Mouse (Mus musculus) right cerebral cortex, adult 18-20 months (tissue): ENCODE data around the gene Cdh20.
"Not testable (repeated sequence)": the region's sequence is repeated elsewhere in the genome, so short reads cannot be mapped to it uniquely, and the experiment has no call there.

ENCODE experiments used
- DNase-seq: peaks from one replicate; pipeline ENCODE4 v3.0.0; 2022; ENCODE audit warnings: mixed read lengths

Cdh20 gene

DNA sequence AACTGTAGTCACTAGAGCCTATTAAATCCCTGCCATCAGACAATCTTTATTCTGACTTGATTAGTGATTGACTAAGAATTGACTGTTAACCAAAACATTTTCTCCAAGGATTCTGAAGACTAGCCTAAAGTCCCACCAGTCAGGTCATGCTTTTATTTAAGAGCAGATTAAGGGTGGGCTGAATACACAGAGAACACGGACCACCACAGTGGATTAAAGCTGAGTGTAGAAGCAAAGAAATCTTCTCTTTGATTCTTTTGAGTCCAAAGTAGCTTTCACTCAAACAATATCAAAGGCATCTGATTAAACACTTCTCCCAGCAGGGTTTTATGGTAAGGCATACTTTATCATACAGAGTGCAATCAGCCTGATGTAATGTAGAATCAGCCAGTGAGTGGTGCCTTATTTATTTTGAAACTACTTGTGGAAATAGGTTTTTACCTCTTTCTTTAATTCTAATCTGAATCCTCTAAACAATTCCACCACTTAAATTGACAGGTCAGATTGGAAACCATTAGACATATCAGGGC lies 149.0 kb downstream of the Cdh20 start:
- DNase-seq = no peak

GRCm38 (mm10) chr1:104933051-104933450 lies 164.7 kb downstream of the Cdh20 start:
- DNase-seq = no peak

DNA sequence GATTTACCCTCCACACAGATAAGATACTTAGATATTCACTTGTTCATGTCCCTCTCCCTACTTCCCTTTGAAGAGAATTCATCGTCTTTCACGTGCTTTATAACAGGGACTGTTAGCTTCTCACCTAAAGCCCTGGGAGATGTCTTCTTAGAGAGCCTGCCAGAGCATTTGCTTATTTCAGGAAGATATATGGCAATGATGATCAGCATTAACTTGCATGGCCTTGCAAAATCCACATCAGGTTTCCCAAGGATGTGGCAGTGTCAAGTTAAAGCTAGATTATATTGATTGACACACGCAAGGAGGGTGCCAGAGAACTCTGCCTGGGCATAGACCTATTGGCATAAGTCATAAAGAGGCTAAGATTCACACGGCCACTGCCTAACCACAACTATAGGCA lies 168.6 kb downstream of the Cdh20 start:
- DNase-seq = no peak

- no peak for DNase-seq
Measured at GRCm38 (mm10) chr1:104939156-104939555, 170.8 kb downstream of the Cdh20 start.

DNA sequence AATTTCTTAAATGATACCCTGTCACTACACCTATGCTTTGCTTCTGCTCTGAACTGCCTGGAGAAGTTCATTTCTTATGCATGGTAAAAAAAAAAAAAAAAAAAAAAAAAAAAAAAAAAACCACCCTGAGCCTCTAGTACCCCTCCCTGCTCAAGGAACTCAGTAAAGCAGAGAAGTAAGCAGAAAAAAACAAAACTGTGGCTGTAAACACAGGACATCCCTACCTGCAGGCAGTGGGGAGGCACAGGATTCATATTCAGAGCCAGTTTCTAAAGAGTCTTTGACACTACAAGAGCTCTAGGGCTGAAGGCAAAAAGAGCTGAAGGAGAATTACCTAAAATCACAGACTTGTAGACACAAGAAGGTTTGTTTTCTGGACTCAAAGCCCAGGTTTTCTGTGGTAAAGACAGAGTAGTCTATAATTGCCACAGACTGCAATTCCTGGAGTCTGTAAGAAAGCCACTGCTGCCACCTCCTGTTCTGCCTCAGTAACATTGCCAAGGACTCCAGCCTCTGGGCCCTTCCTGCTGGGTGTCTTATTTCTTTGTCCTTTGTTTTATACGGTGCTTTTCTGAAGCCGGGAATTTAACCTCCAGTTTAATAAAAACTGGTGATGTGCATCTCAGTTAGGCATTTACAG lies 176.3 kb downstream of the Cdh20 start:
- DNase-seq = peak; percentile 43

DNA sequence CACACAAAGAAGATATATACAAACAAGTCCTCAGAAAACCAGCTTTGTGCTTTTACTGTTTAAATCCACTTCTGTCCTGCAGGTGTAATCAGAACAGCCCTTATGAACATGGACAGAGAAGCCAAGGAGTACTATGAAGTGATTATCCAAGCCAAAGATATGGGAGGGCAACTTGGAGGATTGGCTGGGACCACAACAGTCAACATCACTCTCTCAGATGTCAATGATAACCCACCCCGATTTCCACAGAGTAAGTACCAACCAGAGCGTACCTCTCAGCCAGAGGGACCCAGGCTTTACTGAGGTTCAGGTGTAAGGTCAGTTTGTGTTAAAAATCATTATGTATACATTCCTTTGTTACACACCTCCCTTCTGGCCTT lies 176.8 kb downstream of the Cdh20 start:
- DNase-seq = no peak

DNA sequence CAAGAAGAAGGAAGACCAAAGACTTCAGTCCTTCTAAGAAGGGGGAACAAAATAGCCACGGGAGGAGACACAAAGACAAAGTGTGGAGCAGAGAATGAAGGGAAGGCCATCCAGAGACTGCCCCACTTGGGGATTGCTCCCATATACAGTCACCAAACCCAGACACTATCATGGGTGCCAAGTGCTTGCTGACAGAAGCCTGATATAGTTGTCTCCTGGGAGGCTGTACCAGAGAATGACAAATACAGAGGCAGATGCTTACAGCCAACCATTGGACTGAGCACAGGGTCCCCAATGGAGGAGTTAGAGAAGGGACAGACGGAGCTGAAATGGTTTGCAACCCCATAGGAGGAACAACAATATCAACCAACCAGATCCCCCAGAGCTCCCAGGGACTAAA lies 181.3 kb downstream of the Cdh20 start:
- not testable (repeated sequence) for DNase-seq

- no peak for DNase-seq
Measured at GRCm38 (mm10) chr1:104957046-104957445, 188.7 kb downstream of the Cdh20 start.

DNA sequence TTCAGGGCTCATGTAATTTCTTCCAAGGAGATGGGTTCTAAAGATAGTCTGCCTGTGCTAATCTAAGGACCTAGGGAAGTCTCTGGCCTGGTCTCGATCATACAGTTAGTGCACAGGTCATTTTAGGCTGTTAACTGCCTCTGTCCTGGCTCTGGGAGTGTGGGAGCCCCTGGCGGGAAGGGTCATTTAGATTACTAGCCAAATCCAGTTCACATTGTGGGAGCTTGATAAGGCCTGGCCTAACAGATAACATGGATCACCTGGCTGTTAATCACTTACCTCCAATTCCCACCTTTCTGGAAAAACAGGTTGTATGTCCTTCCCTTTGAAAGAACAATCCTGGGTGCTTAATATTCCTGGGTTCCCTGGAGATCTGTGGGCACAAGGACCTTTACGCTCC lies 193.3 kb downstream of the Cdh20 start:
- DNase-seq = no peak

DNA sequence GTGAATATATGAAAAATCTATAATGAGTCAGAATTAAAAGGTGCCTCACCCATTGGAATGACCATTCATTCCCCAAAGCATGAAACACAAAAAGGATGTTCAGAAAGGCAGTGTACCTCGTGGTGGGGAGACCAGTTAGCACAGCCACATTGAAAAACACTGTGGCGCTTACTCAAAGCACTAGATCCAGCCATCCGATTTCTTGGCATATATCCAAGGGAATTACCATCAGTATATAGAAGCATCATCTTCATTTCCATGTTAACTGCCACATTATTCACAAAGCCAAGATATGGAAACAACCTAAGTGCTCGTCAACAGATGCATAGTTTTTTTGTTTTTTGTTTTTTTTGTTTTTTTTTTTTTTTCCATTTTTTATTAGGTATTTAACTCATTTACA lies 193.9 kb downstream of the Cdh20 start:
- DNase-seq = no peak

- no peak for DNase-seq
Measured at GRCm38 (mm10) chr1:104979068-104979467, 210.7 kb downstream of the Cdh20 start.

- no peak for DNase-seq
Measured at GRCm38 (mm10) chr1:104980273-104980672, 211.9 kb downstream of the Cdh20 start.

DNA sequence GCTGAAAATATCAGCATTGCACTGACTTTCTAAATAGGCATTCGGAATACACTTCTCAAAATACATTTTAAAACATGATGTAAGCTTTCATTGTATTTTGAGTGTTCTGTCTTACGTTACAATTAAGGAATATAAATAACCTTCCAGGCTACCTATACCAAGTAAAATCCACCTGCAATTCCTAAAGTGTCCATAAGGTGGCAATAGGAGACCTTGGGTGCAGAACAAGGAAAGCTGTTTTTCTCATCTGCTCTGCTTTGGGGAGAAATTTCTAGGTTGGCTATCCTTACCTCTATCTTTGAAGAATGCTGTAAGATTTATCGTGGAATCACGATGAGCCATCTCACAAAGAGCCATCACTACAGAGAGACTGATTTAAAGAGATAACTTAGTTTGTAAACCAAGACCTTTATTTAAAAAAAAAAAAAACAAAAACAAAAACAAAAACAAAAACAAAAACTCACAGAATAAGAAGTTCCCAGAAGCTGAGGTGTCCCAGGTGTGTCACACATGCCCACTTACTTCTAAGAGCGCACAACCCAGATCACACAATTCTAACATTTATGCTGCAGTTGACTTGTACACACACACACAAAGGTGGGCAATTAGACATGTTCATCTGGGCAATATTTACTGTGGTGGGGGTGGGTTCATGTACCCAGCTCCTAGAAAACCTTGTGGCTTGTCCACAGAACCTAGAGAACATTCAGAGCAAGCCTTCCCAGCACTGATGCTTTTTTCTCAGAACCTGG lies 218.1 kb downstream of the Cdh20 start:
- peak; percentile 39 for DNase-seq

- no peak for DNase-seq
Measured at GRCm38 (mm10) chr1:104987526-104987925, 219.2 kb downstream of the Cdh20 start.

GRCm38 (mm10) chr1:104992441-104992840 lies 224.1 kb downstream of the Cdh20 start:
- no peak for DNase-seq

DNA sequence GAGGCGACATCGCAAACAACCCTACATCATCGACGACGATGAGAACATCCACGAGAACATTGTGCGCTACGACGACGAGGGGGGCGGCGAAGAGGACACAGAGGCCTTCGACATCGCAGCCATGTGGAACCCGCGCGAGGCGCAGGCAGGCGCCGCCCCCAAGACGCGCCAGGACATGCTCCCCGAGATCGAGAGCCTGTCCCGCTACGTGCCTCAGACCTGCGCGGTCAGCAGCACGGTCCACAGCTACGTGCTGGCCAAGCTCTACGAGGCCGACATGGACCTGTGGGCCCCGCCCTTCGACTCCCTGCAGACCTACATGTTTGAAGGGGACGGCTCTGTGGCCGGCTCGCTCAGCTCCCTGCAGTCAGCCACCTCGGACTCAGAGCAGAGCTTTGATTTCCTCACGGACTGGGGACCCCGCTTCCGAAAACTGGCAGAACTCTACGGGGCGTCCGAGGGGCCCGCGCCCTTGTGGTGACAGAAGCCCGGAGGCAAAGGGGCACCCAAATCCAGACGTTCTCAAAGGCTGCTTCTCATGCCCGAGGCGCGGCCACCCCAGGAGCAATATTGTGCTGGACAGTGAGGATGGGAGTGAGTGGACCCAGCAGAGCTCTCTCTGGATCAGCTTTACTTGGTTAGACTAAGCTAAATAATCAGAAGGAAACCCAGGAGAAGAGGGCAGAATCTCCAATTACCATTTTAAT lies 225.7 kb downstream of the Cdh20 start:
- DNase-seq = no peak

GRCm38 (mm10) chr1:104994612-104994986 lies 226.3 kb downstream of the Cdh20 start:
- no peak for DNase-seq

- no peak for DNase-seq
Measured at GRCm38 (mm10) chr1:104997814-104998213, 229.5 kb downstream of the Cdh20 start.

DNA sequence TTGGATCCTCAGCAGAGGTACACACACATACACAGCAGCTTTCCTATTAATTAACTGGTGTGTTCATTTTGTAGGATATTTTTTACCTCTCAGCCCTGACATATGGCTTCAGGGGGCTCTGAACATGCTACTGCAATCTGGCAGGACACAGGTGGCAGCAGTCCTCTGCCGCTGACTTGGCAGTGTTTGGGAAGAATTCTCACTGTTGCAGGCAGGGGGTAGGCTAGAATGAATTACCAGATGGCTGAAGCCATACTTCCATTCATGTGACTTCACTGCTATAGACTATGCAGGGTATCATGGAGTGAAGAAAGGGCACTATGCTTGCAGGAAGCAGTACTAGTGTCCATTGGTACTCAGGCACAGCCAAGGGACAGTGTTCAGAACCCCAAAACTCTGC lies 233.8 kb downstream of the Cdh20 start:
- DNase-seq = no peak

GRCm38 (mm10) chr1:105003786-105004185 lies 235.5 kb downstream of the Cdh20 start:
- peak; percentile 43 for DNase-seq

DNA sequence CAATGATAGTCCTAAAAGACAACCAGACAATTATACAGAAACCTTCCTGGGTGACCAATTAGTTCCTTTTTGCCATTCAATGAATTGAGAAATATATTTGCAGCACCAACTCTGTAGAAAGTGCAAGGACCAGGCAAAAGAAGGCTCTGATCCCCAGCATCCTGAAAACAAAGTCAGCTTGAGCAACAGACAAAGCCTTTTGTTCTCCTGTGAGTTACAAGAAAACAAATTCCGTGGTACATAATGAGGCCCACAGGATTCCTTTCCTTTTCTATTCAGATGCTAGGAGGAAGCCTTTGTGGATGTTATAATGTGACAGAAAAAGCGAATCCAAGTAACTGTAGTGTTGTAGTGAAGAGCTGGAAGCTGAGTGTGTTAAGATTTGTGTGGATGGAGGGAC lies 244.3 kb downstream of the Cdh20 start:
- DNase-seq = no peak

DNA sequence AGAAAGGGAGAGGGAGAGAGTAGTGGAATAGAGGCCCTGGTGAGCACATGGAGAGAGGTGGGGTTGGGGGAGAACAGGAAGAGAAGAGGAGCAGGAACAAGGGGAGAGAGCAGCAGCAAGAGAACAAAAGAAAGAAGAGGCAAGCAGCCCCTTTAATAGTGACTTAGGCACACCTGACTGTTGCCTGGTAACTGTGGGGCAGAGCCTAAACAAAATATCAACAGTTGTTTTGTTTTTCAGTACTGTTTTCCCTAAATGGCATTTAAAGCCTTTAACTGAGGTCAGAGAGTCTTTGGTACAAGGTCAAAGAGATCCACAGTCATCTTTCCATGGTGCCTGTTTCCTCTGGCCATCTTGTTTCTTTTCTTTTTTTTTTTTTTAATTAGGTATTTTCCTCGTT lies 245.0 kb downstream of the Cdh20 start:
- DNase-seq = no peak

DNA sequence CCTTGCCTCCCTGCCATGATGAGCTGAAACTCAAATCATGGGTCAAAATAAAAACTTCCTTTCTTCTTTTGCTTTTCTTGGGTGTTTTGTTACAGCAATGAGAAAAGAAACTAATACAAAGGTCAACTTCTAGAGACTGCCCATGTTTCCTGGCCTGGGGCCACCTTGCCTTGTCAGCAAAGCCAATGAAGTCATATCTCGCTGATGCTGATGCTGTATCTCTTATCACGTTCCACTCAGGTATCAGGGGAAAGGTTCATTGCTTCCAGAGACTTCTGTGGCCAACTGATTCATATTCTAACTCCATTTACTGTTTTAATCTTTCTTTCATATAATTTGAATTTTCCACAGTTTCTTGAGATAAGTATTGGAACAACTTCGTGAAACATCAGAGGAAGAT lies 273.3 kb downstream of the Cdh20 start:
- DNase-seq = no peak
